Mouse (Mus musculus) ES-E14 (cell line): ENCODE measurements around the gene Xpnpep3. TPM values are rescaled to one million over a fixed set of nuclear protein-coding genes. Genes with fewer than 3 reads are reported as not detected.

Experiments
- DNase-seq: peaks from one replicate; pipeline ENCODE4 v3.0.0-alpha.2; 2013; ENCODE audit warnings: low read depth, low spot score
- H3K27ac ChIP-seq: 2 replicates; pipeline ENCODE4 v1.5.1; 2012; ENCODE audit warnings: low read depth, mild to moderate bottlenecking, low read length, moderate library complexity, mixed read lengths; ENCODE audit not compliant: poor library complexity, insufficient read depth, severe bottlenecking
- H3K36me3 ChIP-seq: 2 replicates; pipeline ENCODE4 v1.6.1; 2012; ENCODE audit warnings: mild to moderate bottlenecking, low read length, moderate library complexity, mixed read lengths; ENCODE audit not compliant: control insufficient read depth, poor library complexity, insufficient read depth, severe bottlenecking
- H3K4me1 ChIP-seq, 2 experiments: fragments of 150-350 bp in 1 of 2; sonication (generic) in 1 of 2; 2 replicates each; pipeline ENCODE4 v1.6.1; 2012; ENCODE audit warnings: low read length in 2 of 2, mild to moderate bottlenecking in 1 of 2, mixed read lengths in 1 of 2; ENCODE audit not compliant: control insufficient read depth in 2 of 2, insufficient read depth in 2 of 2, poor library complexity in 1 of 2
- H3K4me3 ChIP-seq, 2 experiments: fragments of 150-350 bp in 1 of 2; sonication (generic) in 1 of 2; 2 replicates each; pipeline ENCODE4 v1.5.1; 2012; ENCODE audit warnings: low read length in 2 of 2, low read depth in 1 of 2, mild to moderate bottlenecking in 1 of 2, mixed read lengths in 1 of 2; ENCODE audit not compliant: insufficient read depth in 1 of 2, poor library complexity in 1 of 2, severe bottlenecking in 1 of 2
- H3K9ac ChIP-seq: 2 replicates; pipeline ENCODE4 v1.6.1; 2012; ENCODE audit warnings: low read depth, mild to moderate bottlenecking, low read length, mixed read lengths; ENCODE audit not compliant: poor library complexity, insufficient read depth, severe bottlenecking
- H3K9me3 ChIP-seq: fragments of 150-350 bp; sonication (generic); 2 replicates; pipeline ENCODE4 v1.6.1; 2012; ENCODE audit warnings: low read depth, mild to moderate bottlenecking, low read length; ENCODE audit not compliant: control insufficient read depth, insufficient read depth
- CHD2 ChIP-seq: IDR thresholded peaks from 2 replicates; pipeline ENCODE4 v1.6.1; 2014; ENCODE audit warnings: mild to moderate bottlenecking, low read depth, low read length, inconsistent platforms
- HCFC1 ChIP-seq: IDR thresholded peaks from 2 replicates; pipeline ENCODE4 v1.6.1; 2012; ENCODE audit warnings: low read length, inconsistent platforms, borderline replicate concordance; ENCODE audit not compliant: insufficient read depth
- MAFK ChIP-seq: IDR thresholded peaks from 2 replicates; pipeline ENCODE4 v1.6.1; 2014; ENCODE audit warnings: mild to moderate bottlenecking, low read depth, low read length, inconsistent platforms; ENCODE audit not compliant: insufficient read depth
- ZC3H11A ChIP-seq: IDR thresholded peaks from 2 replicates; pipeline ENCODE4 v1.6.1; 2012; ENCODE audit warnings: low read depth, mild to moderate bottlenecking, inconsistent platforms, low read length, borderline replicate concordance
- ZNF384 ChIP-seq: IDR thresholded peaks from 2 replicates; pipeline ENCODE4 v1.6.1; 2012; ENCODE audit warnings: low read depth, low read length, inconsistent platforms
- in situ Hi-C, 2 experiments: fragments of 600-800 bp; cut with MboI; formaldehyde crosslinking; loops; one replicate each; pipeline ENCODE4 v1.15.1; 2025; ENCODE audit warnings: low sequenced_read_pairs in 2 of 2, inconsistent platforms in 1 of 2; ENCODE audit not compliant: unreplicated experiment in 2 of 2
- total RNA-seq: library from RNA; depleted of rRNA; stranded (reverse); fragments of 300-350 nt; gene quantifications from 2 replicates; pipeline ENCODE4 v1.2.3, GENCODE M21; 2012; rRNA removed

Gene Xpnpep3
- total RNA-seq, 1 experiment, result 16.4 TPM

- no peak for DNase-seq
- no peaks in the 10 kb centered on the region for H3K9me3 ChIP-seq
- no peak overlapping the region for H3K27ac ChIP-seq
- no peak overlapping the region for H3K4me3 ChIP-seq
- no peak overlapping the region for H3K9ac ChIP-seq
- H3K4me1 ChIP-seq, result peaks cover 3 to 11% of the 10 kb centered on the region in 2 experiments; a peak in 3 of 4 replicates
- H3K36me3 ChIP-seq, result no peaks in the 10 kb centered on the region
- in situ Hi-C loops, result no loop called here
- TF ChIP-seq HCFC1 (no peak), ZNF384 (no peak), MAFK (no peak), CHD2 (no peak), ZC3H11A (no peak)
Observed at GRCm38 (mm10) chr15:81483691-81484090, 83.8 kb downstream of the Xpnpep3 start.

- in situ Hi-C loops, result no loop called here
- H3K27ac ChIP-seq, result no peak overlapping the region
- DNase-seq, result no peak
Observed at GRCm38 (mm10) chr15:81485483-81485882, 85.5 kb downstream of the Xpnpep3 start.

GRCm38 (mm10) chr15:81503466-81503865, 103.5 kb downstream of the Xpnpep3 start:
- no peaks in the 10 kb centered on the region for H3K36me3 ChIP-seq
- TF ChIP-seq ZC3H11A (no peak), ZNF384 (no peak), MAFK (no peak), CHD2 (no peak), HCFC1 (no peak)
- DNase-seq, result no peak
- H3K9me3 ChIP-seq, result no peaks in the 10 kb centered on the region
- H3K4me3 ChIP-seq, result no peak overlapping the region
- H3K9ac ChIP-seq, result no peak overlapping the region
- no peak overlapping the region for H3K27ac ChIP-seq
- in situ Hi-C loops, result no loop called here
- H3K4me1 ChIP-seq, result no peaks in the 10 kb centered on the region

More at GRCm38 (mm10) chr15:81485483-81485882, 85.5 kb downstream of the Xpnpep3 start:
- H3K9me3 ChIP-seq, result no peaks in the 10 kb centered on the region
- TF ChIP-seq ZC3H11A (no peak), MAFK (no peak), ZNF384 (no peak), CHD2 (no peak), HCFC1 (no peak)
- H3K4me1 ChIP-seq, result peaks cover 3 to 7% of the 10 kb centered on the region in 2 experiments; a peak in 3 of 4 replicates
- H3K36me3 ChIP-seq, result no peaks in the 10 kb centered on the region
- H3K4me3 ChIP-seq, result no peak overlapping the region
- H3K9ac ChIP-seq, result no peak overlapping the region

- no peaks in the 10 kb centered on the region for H3K4me1 ChIP-seq
- H3K36me3 ChIP-seq, result no peaks in the 10 kb centered on the region
- no peak overlapping the region for H3K9ac ChIP-seq
- DNase-seq, result no peak
- no peak overlapping the region for H3K4me3 ChIP-seq
- in situ Hi-C loops, result no loop called here
- H3K9me3 ChIP-seq, result no peaks in the 10 kb centered on the region
- TF ChIP-seq ZC3H11A (no peak), HCFC1 (no peak), MAFK (no peak), CHD2 (no peak), ZNF384 (no peak)
- no peak overlapping the region for H3K27ac ChIP-seq
Observed at GRCm38 (mm10) chr15:81503995-81504394, 104.1 kb downstream of the Xpnpep3 start.

Other genes starting within 250 kb of the Xpnpep3 start
- gene Mrtfa, start 209.4 kb upstream of the Xpnpep3 start, total RNA-seq, result 16.5 and 16.7 TPM in 2 replicates
- 0.09 and 0.11 TPM in 2 replicates for gene Mchr1, start 164.6 kb upstream of the Xpnpep3 start, total RNA-seq
- gene Slc25a17, start 39.3 kb upstream of the Xpnpep3 start, total RNA-seq, result 86.3 and 94.5 TPM in 2 replicates
- 217 and 254 TPM in 2 replicates for gene St13, start 61 bp upstream of the Xpnpep3 start, total RNA-seq
- gene Dnajb7, start 8.2 kb downstream of the Xpnpep3 start, total RNA-seq, result not detected in 2 replicates
- 179 and 282 TPM in 2 replicates for gene Rbx1, start 66.2 kb downstream of the Xpnpep3 start, total RNA-seq
- 48.5 and 58.4 TPM in 2 replicates for gene Ep300, start 185.2 kb downstream of the Xpnpep3 start, total RNA-seq